Mouse (Mus musculus) urinary bladder, postnatal 10 days (tissue): Measurements from ENCODE around the gene Gm13103.
"Not testable (repeated sequence)": the region's sequence is repeated elsewhere in the genome, so short reads cannot be mapped to it uniquely, and the experiment has no call there.

Experiments used
- DNase-seq: peaks from one replicate; pipeline ENCODE4 v3.0.0; 2022; ENCODE audit warnings: low spot score

The Gm13103 gene

GRCm38 (mm10) chr4:143846197-143846596, at the start of gene Gm13103:
Gene Gm13103 (plus strand): TSS chr4:143846497.
- not testable (repeated sequence) for DNase-seq

GRCm38 (mm10) chr4:143815993-143816392, 30.3 kb upstream of the Gm13103 start, which contains the start of gene Gm13084:
Gene Gm13084 (minus strand): TSS chr4:143816093.
- no peak for DNase-seq

- DNase-seq = not testable (repeated sequence)
Observed at GRCm38 (mm10) chr4:143882371-143882770, 36.1 kb downstream of the Gm13103 start.

- not testable (repeated sequence) for DNase-seq
Observed at GRCm38 (mm10) chr4:143894406-143894805, 48.1 kb downstream of the Gm13103 start.

- DNase-seq = not testable (repeated sequence)
Observed at GRCm38 (mm10) chr4:143900280-143900679, 54.0 kb downstream of the Gm13103 start, which contains the start of gene Pramef6. Gene Pramef6 (minus strand): TSS chr4:143900380.
